Mouse (Mus musculus) hindbrain, embryonic 16.5 days (tissue): ENCODE results near the gene Tmed6. TPM values are rescaled to one million over a fixed set of nuclear protein-coding genes. Genes with fewer than 3 reads are reported as not detected.

ENCODE experiments used
- ATAC-seq: fragments of 200-750 bp; cut with Nextera tagmentation; 2 replicates; pipeline ENCODE4 v1.8.0; 2017; ENCODE audit warnings: moderate TSS enrichment, moderate library complexity
- H3K27ac ChIP-seq: fragments of 300-500 bp; sonication (generic); 2 replicates; pipeline ENCODE4 v1.5.1; 2014; ENCODE audit warnings: low read depth, mild to moderate bottlenecking, control low read depth, low read length, moderate library complexity
- H3K27me3 ChIP-seq: fragments of 300-500 bp; sonication (generic); replicated peaks from 2 replicates; pipeline ENCODE4 v1.6.1; 2014; ENCODE audit warnings: low read length; ENCODE audit not compliant: control insufficient read depth, insufficient read depth
- H3K36me3 ChIP-seq: fragments of 300-500 bp; sonication (generic); 2 replicates; pipeline ENCODE4 v1.6.1; 2014; ENCODE audit warnings: mild to moderate bottlenecking, low read length, moderate library complexity, mixed read lengths; ENCODE audit not compliant: control insufficient read depth, insufficient read depth
- H3K4me1 ChIP-seq: fragments of 300-500 bp; sonication (generic); 2 replicates; pipeline ENCODE4 v1.6.1; 2014; ENCODE audit warnings: low read depth, low read length; ENCODE audit not compliant: control insufficient read depth, insufficient read depth
- H3K4me2 ChIP-seq: fragments of 300-500 bp; sonication (generic); 2 replicates; pipeline ENCODE4 v1.6.1; 2014; ENCODE audit warnings: mild to moderate bottlenecking, low read length, control low read depth, moderate library complexity
- H3K4me3 ChIP-seq: fragments of 300-500 bp; sonication (generic); 2 replicates; pipeline ENCODE4 v1.5.1; 2014; ENCODE audit warnings: mild to moderate bottlenecking, low read length, control low read depth, moderate library complexity
- H3K9ac ChIP-seq: fragments of 300-500 bp; sonication (generic); 2 replicates; pipeline ENCODE4 v1.6.1; 2014; ENCODE audit warnings: low read depth, mild to moderate bottlenecking, control low read depth, low read length, moderate library complexity
- H3K9me3 ChIP-seq: fragments of 300-500 bp; sonication (generic); 2 replicates; pipeline ENCODE4 v1.6.1; 2014; ENCODE audit warnings: mild to moderate bottlenecking, low read length, moderate library complexity; ENCODE audit not compliant: control insufficient read depth
- WGBS: fragments of 180-500 bp; shearing (Covaris S2); extraction: QIAGEN DNeasy Blood & Tissue Kit; methylation state at CpG from one replicate; pipeline ENCODE4 v1.1.7; 2014; 5-methylcytosine and 5-hydroxymethylcytosine counted together
- polyA plus RNA-seq: library from polyadenylated mRNA; unstranded; fragments of >200 nt; fragmentation: Nextera tagmentation; extraction: Ambion mirVana; gene quantifications from 2 replicates; pipeline ENCODE4 v1.2.1, GENCODE M21; 2015

The Tmed6 gene
- polyA plus RNA-seq, 1 experiment from 2014 or later: not detected

GRCm38 (mm10) chr8:107086018-107086417 is 20.6 kb upstream of the Tmed6 start:
- Histone ChIP-seq H3K4me1 (no peaks in the 10 kb centered on the region), H3K4me2 (no peak overlapping the region), H3K27ac (no peak overlapping the region), H3K9ac (no peak overlapping the region), H3K27me3 (no peaks in the 10 kb centered on the region), H3K9me3 (no peaks in the 10 kb centered on the region; the same call in 1 of the 2 replicates), H3K36me3 (peaks cover 31% of the 10 kb centered on the region), H3K4me3 (no peak overlapping the region)
- 98% methylated on average over 5 of the region's 5 CpGs for WGBS
- ATAC-seq: no peak

DNA sequence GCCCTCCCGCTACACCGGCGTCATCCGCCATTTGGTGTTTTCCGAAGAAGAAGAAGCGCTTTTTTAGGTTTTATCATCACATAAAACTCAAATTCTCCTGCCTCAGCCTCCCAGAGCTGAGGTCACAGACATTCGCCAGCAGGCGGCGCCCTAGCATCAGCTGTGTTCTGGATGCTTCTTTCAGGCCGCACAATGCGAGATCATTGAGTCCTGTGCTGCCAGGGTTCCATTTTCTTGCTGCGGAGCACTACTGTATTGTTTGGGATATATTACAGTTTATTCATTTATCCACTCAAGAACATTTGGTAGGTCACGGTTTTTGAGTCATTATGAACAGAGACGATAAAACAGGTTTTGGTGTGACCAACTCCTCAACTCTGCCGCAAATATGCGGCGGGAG is 19.9 kb upstream of the Tmed6 start:
- Histone ChIP-seq H3K4me2 (no peak overlapping the region), H3K36me3 (peaks cover 32% of the 10 kb centered on the region), H3K4me3 (no peak overlapping the region), H3K27ac (no peak overlapping the region), H3K9ac (no peak overlapping the region), H3K9me3 (no peaks in the 10 kb centered on the region; the same call in 1 of the 2 replicates), H3K4me1 (no peaks in the 10 kb centered on the region), H3K27me3 (no peaks in the 10 kb centered on the region)
- ATAC-seq: no peak
- WGBS: 97% methylated on average over 17 of the region's 17 CpGs

- Histone ChIP-seq H3K9me3 (no peaks in the 10 kb centered on the region), H3K4me1 (no peaks in the 10 kb centered on the region), H3K27me3 (no peaks in the 10 kb centered on the region), H3K36me3 (peaks cover 46% of the 10 kb centered on the region), H3K27ac (no peak overlapping the region), H3K9ac (no peak overlapping the region), H3K4me3 (no peak overlapping the region), H3K4me2 (no peak overlapping the region)
- 92% methylated on average over 7 of the region's 7 CpGs for WGBS
- no peak for ATAC-seq
Observed at GRCm38 (mm10) chr8:107076239-107076888, 10.9 kb upstream of the Tmed6 start.

DNA sequence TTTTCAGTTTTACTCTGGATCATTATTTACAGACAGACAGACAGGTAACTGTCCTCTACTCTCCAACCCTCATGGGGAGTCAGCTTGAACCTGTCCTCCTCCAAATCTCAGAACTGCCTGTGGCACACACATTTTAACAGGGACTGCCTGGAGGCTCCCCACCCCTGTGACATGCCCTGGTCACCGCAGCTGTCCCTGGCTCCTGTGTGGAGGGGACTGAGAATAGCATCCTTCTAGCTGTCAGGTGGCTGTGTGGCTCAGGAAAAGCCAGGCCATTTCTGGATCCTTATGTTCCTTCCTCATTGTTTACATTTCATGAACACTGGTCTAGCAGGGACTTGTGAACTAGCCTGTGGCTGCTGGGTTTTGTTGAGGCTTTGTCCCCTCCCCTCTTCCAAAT is 8.7 kb upstream of the Tmed6 start:
- Histone ChIP-seq H3K4me3 (no peak overlapping the region), H3K4me1 (no peaks in the 10 kb centered on the region), H3K36me3 (peaks cover 48% of the 10 kb centered on the region), H3K4me2 (no peak overlapping the region), H3K9me3 (no peaks in the 10 kb centered on the region), H3K9ac (no peak overlapping the region), H3K27ac (no peak overlapping the region), H3K27me3 (no peaks in the 10 kb centered on the region)
- ATAC-seq: no peak
- WGBS: 93% methylated on average over 1 of the region's 1 CpGs

DNA sequence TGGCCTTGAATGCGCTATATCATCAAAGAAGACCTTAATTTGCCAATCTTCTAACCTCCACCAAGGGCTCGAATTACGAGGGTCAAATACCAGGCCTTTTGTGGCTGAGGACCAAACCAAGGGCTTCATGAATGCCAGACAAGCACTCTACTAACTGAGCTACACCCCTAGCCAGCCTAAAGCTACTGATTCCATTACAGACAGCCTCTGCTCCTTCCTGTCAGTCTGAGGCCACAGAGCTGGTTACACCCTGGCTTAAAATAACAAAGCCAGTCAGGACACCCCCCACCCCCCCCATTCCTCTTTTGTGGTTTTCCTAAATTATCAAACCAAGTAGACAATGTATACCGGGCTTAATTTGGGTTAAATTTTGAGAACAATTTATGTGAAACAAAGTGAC is 8.3 kb upstream of the Tmed6 start:
- Histone ChIP-seq H3K9me3 (no peaks in the 10 kb centered on the region), H3K36me3 (peaks cover 47% of the 10 kb centered on the region), H3K9ac (no peak overlapping the region), H3K4me2 (no peak overlapping the region), H3K27me3 (no peaks in the 10 kb centered on the region), H3K4me1 (no peaks in the 10 kb centered on the region), H3K27ac (no peak overlapping the region), H3K4me3 (no peak overlapping the region)
- 90% methylated on average over 4 of the region's 4 CpGs for WGBS
- no peak for ATAC-seq

GRCm38 (mm10) chr8:107062613-107063012 is 2.8 kb downstream of the Tmed6 start:
- ATAC-seq: no peak
- H3K36me3 ChIP-seq: peaks cover 9% of the 10 kb centered on the region; the same call in 1 of the 2 replicates
- no peak overlapping the region for H3K9ac ChIP-seq

DNA sequence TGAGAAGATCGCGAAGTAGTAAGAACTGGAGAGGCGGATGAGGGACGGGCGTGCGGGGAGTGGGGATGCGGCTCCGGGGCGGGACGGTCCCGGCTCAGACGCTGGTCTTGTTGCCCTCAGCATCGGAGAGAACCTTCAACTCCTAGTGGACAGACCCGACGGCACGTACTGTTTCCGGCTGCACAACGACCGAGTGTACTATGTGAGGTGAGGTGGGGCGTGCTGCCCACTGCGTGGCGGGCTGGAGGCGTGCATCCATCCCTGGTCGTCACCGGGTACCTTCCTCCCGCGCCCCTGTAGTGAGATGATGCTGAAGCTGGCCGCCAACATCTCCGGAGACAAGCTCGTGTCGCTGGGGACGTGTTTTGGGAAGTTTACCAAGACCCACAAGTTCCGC is 8.5 kb downstream of the Tmed6 start:
- no peaks in the 10 kb centered on the region for H3K9me3 ChIP-seq
- 1% methylated on average over 32 of the region's 33 CpGs for WGBS
- H3K27me3 ChIP-seq: no peaks in the 10 kb centered on the region
- peaks cover 20% of the 10 kb centered on the region for H3K36me3 ChIP-seq
- peaks cover 15% of the 10 kb centered on the region for H3K4me1 ChIP-seq
- ATAC-seq: peak; percentile 64
- peak overlapping the region; percentile 80 for H3K4me2 ChIP-seq
- H3K4me3 ChIP-seq: peak overlapping the region; percentile 98
- peak overlapping the region; percentile 61 for H3K27ac ChIP-seq
- H3K9ac ChIP-seq: peak overlapping the region; percentile 74

More at GRCm38 (mm10) chr8:107062613-107063012, 2.8 kb downstream of the Tmed6 start:
- Histone ChIP-seq H3K9me3 (no peaks in the 10 kb centered on the region), H3K4me3 (no peak overlapping the region), H3K27me3 (no peaks in the 10 kb centered on the region), H3K4me2 (no peak overlapping the region), H3K4me1 (peaks cover 1% of the 10 kb centered on the region), H3K27ac (no peak overlapping the region)
- 95% methylated on average over 1 of the region's 1 CpGs for WGBS

GRCm38 (mm10) chr8:107056076-107056972 is 9.1 kb downstream of the Tmed6 start, which contains the start of the genes Cog8 and Nip7:
Gene Cog8, minus strand, starts transcription at chr8:107056689.
Gene Nip7, plus strand, starts transcription at chr8:107056877.
- peak within 1 kb of the TSS; percentile 89 for H3K9ac ChIP-seq
- peak; percentile 97 for ATAC-seq
- WGBS: under 1% methylated on average over 87 of the region's 88 CpGs

DNA sequence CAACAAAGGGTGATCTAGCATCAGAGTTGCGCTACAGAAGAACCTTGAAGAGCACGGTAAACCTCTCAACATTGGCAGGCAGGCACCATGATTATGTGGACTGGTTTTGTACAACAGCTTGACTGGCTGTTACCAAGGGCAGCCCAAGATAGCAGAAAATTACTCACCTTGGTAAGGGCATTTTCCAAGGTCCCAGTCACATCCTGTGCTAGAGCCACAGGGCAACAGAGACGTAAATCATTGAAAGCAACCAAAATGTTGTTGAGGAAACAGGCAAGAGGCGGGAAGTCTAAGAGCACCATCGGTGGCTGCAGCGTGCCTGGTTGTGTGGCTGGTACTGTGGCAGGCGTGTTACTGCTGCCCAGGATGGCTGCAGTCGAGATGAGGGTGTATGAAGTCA is 13.4 kb downstream of the Tmed6 start:
- peaks cover 24% of the 10 kb centered on the region for H3K4me1 ChIP-seq
- no peak overlapping the region for H3K4me3 ChIP-seq
- 96% methylated on average over 8 of the region's 8 CpGs for WGBS
- no peaks in the 10 kb centered on the region for H3K9me3 ChIP-seq
- H3K27me3 ChIP-seq: no peaks in the 10 kb centered on the region
- ATAC-seq: no peak
- H3K36me3 ChIP-seq: peaks cover 24% of the 10 kb centered on the region
- no peak overlapping the region for H3K27ac ChIP-seq
- no peak overlapping the region for H3K4me2 ChIP-seq
- H3K9ac ChIP-seq: no peak overlapping the region

More at GRCm38 (mm10) chr8:107056076-107056972, 9.1 kb downstream of the Tmed6 start, which contains the start of the genes Cog8 and Nip7:
- Histone ChIP-seq H3K36me3 (peaks cover 26% of the 10 kb centered on the region), H3K27me3 (no peaks in the 10 kb centered on the region), H3K9me3 (no peaks in the 10 kb centered on the region), H3K4me2 (peak within 1 kb of the TSS; percentile 83), H3K27ac (peak within 1 kb of the TSS; percentile 88), H3K4me3 (peak within 1 kb of the TSS; percentile 98), H3K4me1 (peaks cover 15% of the 10 kb centered on the region)
